Mouse (Mus musculus): ENCODE results near the gene Rbms3.

The Rbms3 gene

DNA sequence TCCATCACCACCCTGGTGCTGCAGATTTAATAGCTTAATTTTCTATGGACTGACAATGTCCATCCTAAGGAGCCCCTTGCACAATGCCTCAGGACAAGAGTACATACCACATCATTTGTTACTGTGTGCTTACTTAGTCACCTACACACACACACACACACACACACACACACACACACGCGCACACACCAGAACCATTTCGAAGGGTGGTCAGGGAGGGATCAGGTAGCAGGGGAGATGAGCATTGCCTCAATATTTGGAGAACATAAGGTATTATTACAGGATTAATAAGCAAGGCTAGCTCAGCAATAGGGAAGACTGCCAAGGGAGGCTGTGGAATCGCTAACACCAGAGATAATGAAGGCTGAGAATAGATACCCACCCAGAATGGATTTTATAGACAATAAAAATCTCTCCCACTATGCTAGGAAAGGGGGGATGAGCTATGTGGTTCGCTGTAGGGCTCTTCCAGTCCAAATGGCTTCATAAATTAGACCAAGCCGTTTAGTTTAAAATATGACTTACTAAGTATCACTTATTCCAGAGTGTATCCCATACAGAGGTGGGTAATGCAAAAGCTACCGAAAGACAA, 429.6 kb downstream of the Rbms3 start:
- in situ Hi-C loops (cut with MboI; ENCODE audit: unreplicated experiment in 2 of 2): no loop called here

DNA sequence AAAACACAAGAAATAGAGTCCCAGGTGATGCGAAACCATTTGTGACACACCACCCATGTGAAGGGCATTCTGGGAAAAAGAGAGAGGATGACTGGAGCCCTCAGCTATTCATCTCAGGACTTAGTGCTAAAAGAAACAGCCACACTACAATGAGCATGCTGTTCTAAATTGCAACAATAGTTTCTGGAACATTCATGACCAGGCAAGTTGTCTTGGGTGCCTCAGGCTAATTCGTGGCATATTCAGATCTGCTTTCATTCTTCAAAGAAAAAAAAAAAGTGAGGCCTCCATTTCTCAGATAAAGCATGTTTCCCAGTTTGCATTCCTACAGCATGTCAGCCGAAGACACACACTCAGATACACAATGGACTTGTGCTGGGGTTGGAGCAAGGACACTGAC, 432.2 kb downstream of the Rbms3 start:
- in situ Hi-C loops (cut with MboI; ENCODE audit: unreplicated experiment in 2 of 2): no loop called here

DNA sequence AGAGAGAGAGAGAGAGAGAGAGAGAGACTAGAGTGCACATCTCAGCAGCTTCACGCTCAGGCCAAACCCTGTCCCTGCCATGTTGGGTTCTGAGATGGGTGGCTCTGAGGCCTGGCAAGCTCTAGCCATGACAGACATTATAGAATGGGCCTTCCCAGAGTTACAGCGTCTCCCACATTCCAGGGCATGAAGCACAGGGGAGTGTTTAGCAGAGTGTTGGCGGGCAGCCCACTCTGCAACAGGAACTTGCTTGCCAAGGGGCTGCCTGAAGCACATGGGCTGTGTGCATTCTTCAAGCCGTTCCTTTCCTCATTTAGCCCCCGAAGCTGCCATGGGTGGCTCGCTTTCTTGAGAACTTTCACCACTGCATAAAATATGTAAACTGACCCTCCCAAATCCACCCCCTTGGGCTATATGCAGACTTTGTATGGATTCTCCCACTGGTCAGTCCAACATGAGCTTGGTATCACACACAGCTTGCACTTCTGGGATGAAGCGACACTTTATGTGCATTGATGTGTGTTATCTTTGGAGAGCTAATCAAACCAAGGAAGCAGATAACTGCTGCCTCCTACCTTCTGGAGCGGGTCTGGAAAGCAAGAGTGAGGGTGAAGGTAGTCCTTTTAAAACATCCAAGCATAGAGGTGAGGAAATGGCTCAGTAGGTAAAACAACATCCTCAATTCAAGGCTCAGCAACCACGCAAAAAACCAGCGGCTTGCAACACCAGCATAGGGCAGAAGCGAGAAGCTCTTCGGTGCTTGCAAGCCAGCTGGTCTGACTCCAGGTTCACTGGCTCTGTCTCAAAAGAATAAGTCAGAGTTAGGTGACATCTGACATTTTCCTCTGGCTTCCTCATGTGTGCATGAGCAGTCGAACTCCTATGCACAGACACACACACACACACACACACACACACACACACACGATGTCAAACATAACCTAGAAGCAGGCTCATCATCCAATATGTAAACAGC, 436.9 kb downstream of the Rbms3 start:
- in situ Hi-C loops (cut with MboI; ENCODE audit: unreplicated experiment in 2 of 2): no loop called here

DNA sequence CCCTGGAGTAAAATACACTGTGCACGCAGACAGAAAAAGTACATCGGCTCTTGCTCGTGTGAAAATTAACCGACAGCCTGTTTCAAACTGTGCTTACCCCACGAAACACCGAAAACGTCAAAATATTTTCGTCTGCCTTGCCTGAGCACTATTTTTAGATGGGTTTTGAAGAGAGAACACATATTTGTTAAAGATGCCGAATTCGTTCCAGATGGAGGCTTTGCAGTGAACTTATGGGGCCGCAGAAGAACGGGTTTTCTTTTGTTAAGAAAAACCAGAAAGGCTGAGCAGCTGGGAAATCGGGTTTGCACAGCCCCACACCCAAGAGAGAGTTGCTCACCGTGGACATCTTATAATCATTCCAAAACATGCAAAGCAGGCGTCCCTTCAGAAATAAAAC, 437.6 kb downstream of the Rbms3 start:
- in situ Hi-C loops (cut with MboI; ENCODE audit: unreplicated experiment in 2 of 2): no loop called here

DNA sequence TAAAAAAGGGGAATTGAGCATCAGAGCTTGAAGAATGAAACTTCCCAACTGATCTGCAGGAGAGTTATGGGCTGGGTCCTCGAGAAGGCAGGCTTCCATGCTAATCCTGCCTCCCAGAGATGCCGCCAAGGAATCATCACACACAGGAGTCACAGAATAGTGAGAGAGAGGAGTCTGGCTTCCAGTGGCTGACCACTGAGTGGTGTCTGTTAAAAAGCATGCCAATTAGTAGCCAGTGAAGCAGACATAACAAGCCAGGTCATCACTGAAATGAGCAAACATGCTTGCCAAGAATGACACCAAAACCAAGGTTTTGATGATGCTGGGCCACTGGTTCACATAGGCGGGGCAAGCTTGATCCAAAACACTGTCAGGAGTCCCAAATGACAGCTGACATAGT, 441.3 kb downstream of the Rbms3 start:
- in situ Hi-C loops (cut with MboI; ENCODE audit: unreplicated experiment in 2 of 2): no loop called here

DNA sequence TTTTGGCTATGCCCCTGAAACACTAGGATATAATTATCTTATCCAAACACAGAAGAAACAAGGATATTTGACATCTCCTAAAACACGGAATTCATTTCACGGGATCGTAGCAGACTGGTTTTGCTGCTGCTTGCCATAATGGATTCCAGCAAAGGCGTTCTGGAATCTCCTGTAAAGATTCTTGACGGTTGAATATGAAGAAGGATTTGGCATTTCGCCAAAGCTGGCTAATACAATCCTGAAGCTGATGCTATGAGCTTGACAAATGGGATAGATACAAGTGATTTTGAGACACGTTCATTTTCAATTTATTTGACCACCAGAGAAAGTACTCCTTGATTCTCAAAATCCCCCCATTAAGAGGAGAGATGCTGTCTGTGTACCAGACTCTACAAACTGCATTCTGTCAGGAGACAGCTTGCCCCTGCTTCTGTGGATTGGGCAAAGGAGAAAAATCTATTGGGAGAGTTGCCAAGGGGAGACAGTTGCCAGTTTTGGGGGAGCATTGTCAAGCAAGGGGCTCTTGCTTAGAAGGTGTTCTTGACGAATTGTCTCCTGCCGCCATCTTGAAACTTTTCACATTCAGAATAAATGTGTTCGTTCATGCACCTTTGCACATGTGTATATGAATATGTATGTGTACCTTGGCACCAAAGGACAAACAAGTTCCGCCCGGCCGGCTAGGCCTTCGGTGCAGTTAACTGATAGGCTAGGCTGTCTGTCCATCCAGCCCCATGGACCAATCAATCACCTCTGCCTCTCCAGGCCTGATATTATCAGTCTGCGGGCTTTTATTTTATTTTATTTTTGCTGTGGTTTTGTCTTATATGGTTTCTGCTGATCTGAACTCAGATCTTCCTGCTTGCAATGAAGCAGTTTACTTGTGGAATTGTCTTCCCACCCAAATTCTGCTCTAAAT, 442.3 kb downstream of the Rbms3 start:
- in situ Hi-C loops (cut with MboI; ENCODE audit: unreplicated experiment in 2 of 2): no loop called here

DNA sequence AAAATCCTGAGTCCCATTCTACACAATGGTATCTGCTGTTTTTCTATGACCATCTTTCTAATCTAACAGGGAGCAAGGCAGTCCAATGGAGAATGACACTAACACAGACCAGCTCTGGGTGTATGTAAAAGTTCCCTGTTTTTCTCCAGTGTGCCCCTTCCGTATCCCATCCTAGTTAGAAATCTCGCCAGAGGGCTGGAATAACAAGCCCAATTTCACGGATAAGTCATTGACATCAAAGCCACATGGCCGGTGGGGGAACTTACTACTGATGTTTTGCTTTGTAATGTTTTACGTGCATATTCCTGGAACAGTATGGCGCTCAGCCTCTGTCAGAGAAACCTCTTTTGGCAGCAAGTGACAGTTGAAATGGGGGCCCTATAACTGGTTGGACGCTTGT, 449.1 kb downstream of the Rbms3 start:
- in situ Hi-C loops (cut with MboI; ENCODE audit: unreplicated experiment in 2 of 2): no loop called here

DNA sequence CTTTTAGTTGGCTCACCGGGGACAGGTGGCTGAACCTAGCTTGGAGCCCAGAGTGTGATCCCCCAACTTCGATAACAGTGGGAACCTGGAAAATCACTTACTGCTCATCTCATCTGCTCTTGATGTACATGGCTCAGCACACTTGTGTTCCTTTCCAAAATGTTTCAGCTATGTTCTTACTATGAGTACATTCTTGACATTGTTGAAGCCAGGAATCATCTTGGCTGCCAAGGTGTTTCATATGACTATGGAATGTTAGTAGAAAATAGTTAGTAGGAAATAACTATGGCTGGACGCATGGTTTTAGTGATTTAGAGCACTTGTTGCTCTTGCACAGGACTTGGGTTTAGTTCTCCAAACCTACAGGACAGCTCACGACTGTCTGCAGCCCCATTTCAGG, 451.3 kb downstream of the Rbms3 start:
- in situ Hi-C loops (cut with MboI; ENCODE audit: unreplicated experiment in 2 of 2): no loop called here

DNA sequence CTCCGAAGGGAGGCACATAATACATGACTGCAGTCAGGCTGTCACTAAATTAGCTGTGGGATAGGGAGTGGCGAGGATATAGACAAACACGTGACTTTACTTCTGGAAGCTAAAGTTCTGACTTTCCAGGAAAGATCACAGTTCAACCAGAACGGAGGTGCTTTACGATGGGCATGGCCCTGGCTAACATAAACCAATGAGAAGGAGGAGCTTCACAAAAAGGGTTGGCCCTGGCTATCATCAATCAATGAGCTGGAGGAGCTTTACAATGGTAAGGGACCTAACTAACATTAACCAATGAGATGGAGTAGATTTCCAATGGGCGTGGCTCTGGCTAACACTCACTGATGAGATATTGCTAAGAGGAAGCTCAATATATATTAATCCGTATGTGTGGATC, 457.2 kb downstream of the Rbms3 start:
- in situ Hi-C loops (cut with MboI; ENCODE audit: unreplicated experiment in 2 of 2): loop anchor here in 1 of 2 experiments (25.0 kb wide), 1 partner anchor 1110 kb away; no protein-coding TSS in a partner anchor

DNA sequence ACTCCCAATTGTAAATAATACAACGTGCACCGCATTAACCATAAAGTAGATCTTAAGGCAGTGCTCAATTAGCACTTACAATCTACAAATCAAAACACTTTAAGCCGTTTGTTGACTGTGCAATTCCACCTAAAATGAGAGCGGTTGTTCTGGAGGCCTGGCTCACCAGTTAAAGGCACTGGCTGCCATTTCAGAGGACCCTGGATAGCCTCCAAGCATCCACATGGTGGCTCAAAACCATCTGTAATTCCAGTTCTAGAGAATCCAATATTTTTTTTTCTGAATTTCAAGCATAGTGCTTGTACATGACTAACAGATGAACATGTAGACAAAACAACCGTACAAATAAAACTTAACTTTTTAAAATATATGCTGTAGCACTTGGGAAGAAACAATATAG, 460.5 kb downstream of the Rbms3 start:
- in situ Hi-C loops (cut with MboI; ENCODE audit: unreplicated experiment in 2 of 2): loop anchor here in 1 of 2 experiments (25.0 kb wide), 1 partner anchor 1107 kb away; no protein-coding TSS in a partner anchor

DNA sequence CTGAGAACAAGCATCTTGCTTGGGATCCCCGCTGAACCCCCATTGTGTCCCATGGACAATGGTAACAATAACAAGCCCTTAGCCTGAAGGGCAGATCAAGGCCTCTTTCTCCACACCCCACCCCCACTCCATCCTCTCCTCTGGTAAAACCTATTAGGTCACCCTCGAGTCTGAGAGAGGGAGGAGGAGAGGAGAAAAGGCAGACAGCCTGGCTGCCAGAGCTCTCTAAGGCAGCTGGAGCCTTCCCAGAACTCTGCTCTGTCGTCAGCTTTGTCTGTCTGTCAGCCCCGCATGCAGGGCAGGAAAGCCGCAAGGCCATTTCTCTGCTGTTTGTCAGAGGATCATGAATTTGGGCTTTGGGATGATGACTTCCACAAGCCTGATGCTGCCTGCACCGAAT, 466.6 kb downstream of the Rbms3 start:
- in situ Hi-C loops (cut with MboI; ENCODE audit: unreplicated experiment in 2 of 2): loop anchor here in 1 of 2 experiments (25.0 kb wide), 1 partner anchor 1101 kb away; no protein-coding TSS in a partner anchor

DNA sequence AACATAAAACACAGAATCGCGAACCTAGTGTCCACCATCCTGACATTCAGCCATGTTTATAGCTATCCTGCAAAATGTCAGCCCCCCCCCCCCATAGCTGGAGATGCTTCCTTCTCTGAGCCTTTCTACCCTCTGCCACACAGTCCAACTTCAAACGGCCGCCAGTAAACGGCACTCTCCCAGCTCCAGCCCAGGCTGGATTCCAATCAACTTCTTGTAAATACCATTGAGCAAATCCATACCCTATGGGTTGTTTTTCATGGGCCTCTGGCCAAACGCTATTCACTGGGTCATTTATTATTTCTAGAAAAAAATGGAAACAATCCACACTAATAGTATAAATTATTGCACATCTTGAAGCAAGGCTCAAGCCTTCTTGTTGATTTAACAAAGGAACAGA, 468.6 kb downstream of the Rbms3 start:
- in situ Hi-C loops (cut with MboI; ENCODE audit: unreplicated experiment in 2 of 2): loop anchor here in 1 of 2 experiments (25.0 kb wide), 1 partner anchor 1099 kb away; no protein-coding TSS in a partner anchor

DNA sequence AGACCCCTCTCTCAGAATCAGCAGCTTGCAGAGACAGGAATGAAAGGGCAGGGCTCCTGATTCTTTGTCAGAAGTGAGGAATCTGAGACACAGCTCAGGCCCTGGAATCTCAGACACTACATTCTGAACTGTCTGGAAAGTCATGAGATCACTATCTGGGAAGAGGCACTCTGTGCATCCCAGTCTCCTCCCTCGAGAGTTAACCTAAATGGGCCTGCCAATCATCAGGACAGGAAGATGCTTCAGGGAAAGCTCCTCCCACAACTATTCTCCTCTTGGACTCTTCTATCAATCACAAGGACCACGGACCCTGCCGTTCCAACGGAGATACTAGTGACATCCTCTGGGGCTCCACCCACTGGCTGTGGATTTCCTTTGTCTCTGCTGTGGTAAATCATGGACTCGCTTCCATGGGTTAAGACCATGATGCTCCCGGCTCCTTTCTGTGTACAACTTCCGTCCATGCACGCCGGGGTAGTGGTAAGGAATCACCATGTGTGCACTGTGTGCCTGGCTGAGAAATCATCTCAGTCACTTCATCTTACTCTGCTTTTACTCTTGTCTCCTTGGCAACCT, 473.3 kb downstream of the Rbms3 start:
- in situ Hi-C loops (cut with MboI; ENCODE audit: unreplicated experiment in 2 of 2): loop anchor here in 1 of 2 experiments (25.0 kb wide), 1 partner anchor 1094 kb away; no protein-coding TSS in a partner anchor

DNA sequence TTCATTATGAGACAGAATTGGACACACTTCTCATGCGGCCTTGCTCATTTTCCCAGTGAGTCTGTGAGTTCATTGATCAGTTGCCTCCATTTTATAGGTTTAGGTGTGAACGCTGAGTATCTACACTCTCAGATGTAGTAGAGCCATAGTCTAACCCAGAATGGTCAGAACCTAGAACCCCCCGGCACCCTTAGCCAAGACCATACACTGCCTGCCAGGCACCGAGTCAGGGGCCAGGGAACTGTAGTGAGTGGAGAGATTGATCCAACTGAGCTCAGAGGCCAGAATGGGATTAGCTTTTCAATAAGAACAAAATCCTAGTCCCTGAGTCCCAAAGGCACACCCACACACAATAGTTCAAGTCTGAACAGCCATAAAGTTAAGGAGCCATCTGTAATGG, 475.1 kb downstream of the Rbms3 start:
- in situ Hi-C loops (cut with MboI; ENCODE audit: unreplicated experiment in 2 of 2): loop anchor here in 1 of 2 experiments (25.0 kb wide), 1 partner anchor 1092 kb away; no protein-coding TSS in a partner anchor

DNA sequence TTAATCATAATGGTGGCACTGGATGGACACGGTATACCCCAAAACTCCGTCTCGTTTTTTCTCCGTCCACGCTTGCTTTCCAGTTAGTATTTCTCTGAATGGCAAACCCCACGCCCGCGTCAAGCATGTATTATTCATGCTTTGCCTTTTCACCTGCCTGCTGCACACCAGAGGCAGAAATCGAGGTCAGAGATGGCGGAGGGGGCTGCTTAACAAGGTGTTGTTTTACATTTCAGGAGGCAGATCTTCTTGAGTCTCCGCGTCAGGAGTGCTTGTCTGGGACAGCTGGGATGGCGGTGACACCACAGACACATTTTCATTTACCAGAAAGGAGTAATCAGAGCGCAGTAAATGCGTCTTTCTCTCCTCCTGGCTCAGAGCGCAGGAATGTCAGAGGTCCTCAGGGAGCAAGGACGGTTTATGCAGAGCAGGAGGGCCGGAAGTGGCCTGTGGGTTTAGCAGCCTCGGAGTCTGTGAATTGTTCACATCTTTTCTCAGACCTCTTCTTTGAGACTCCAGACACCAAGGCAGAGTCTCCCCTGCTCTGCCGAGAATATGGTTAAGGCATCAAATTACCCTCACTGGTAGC, 475.9 kb downstream of the Rbms3 start:
- in situ Hi-C loops (cut with MboI; ENCODE audit: unreplicated experiment in 2 of 2): loop anchor here in 1 of 2 experiments (25.0 kb wide), 1 partner anchor 1091 kb away; no protein-coding TSS in a partner anchor

DNA sequence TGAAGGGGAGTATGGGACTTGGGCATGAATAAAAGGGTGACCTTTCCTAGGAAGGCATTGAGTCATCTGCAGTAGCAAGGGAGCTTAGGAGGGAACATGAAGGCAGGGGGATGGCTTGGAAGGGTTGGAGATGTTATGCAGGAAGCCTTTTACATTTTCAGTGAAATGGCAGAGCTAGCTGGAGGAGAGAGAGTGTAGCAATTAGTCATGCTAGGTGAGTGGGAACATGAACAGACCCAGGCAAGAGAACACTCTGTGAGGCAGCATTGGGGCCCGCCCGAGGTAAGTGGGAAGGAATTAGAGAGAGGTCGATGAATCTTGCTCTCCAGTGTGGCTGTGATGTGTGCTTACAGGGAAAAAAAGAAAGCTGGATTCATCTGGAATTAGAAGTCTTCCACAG, 477.8 kb downstream of the Rbms3 start:
- in situ Hi-C loops (cut with MboI; ENCODE audit: unreplicated experiment in 2 of 2): loop anchor here in 1 of 2 experiments (25.0 kb wide), 1 partner anchor 1090 kb away; no protein-coding TSS in a partner anchor

DNA sequence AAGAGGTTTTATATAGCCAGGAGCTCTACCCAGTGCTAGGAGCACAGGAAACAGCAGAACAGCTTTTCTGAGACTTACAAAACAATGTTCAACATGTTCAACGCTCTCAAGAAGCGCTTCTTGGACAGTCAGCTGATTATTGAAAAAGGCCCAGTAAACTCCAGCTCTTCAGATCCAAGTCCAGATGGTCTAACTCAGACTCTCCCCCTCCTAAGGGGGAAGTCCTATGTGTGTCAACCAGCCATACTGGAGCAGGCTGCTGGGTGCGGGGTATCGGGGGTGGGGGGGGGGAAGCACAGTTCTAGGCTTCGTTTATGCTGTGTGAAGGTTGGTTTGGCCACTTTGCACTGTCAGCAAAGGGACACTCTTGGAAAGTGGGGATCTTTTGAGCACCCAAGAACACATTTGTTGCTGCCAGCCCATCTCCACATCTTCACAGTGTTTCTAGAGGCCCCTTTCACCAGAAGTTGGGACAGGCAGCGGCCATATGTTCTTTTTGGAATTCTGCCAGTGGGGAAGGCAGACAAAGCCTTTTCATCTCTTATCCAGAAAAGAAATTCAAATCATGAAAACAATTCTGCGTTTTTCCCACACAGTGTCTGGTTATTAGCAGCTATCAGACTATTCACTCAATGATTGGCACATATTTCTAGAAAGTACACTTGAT, 485.5 kb downstream of the Rbms3 start:
- in situ Hi-C loops (cut with MboI; ENCODE audit: unreplicated experiment in 2 of 2): no loop called here

DNA sequence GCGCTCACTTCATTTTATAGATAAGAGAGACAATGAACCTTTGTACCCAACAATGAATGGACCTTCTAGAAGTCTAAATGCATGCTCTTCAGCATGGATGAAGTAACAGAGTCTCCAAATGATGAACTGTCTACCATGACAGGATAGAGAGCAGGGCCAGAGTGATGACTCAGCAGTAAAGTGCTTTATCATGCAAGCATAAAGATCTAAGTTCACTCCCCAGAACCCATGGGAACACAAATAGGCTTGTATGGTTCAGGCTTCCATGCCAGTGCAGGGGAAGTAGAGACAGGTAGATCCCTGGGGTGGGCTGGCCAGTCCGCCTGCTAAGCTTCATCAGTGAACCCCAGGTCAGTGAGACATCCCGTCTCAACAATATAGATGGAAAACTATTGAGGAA, 489.7 kb downstream of the Rbms3 start:
- in situ Hi-C loops (cut with MboI; ENCODE audit: unreplicated experiment in 2 of 2): no loop called here

DNA sequence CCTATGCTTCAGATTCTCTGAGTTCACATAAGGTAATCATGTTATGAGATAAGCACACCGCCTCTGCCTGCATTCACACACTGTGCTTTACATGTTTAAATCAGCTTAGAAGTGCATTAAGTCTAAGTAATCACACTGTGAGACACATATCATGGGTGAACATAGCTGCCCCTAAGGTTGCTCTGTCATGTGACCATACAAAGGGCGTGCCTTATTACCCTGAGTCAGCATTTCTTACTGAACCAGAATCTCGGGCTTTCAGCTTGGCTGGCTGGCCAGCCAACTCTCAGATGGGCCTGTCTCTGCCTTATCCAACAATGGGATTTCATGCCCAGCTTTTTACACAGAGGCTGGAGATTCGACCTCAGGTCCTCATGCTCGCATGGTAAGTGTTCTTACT, 493.3 kb downstream of the Rbms3 start:
- in situ Hi-C loops (cut with MboI; ENCODE audit: unreplicated experiment in 2 of 2): no loop called here

Measured in v-Abl transformed pro-B cells (cell line).